Mouse (Mus musculus) urinary bladder, postnatal 25 days (tissue): ENCODE results near the gene Mmp11.

Source experiments
- DNase-seq: peaks from one replicate; pipeline ENCODE4 v3.0.0; 2022; ENCODE audit warnings: low spot score

Mmp11 gene

DNA sequence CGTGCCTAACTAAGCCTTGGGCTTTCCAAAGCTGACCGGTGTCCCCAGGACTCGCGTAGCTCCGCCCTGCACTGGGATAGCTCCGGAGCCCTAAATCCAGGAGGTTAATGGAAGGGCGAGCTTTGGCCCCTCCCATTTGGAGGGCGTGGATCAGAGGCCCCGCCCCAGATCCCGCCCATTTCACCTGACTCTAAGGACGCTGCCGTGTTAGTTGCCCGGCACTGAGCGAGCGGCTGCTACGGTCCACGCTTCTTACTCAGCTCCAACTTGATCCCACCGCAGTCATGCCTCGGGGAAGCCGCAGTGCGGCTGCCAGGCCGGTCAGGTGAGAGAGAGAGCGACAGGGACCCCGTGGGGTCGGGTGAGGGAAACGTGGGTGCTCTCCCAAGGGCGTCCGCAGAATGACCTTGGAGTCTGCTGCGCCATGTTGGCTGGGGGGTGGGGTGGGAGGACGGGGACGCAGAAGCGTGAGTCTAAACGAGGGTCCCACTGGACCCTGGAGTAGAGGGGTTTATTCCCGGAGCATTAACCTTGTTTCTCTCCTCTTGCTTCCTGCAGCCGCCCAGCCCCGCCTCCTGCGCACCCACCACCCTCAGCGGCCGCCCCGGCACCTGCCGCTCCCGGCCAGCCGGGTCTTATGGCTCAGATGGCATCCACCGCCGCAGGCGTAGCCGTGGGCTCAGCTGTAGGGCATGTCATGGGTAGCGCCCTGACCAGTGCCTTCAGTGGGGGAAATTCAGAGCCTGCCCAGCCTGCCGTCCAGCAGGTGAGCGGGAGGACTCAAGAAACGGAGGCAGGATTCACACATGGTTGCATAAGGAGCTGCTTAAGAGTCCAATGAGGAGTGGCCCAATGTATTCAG, at the start of gene Mmp11:
Gene Mmp11 (minus strand): TSS at position 817 of the 862 bp plus-strand sequence.
- peak; percentile 49 for DNase-seq

- no peak for DNase-seq
These were observed 43.1 kb upstream of the Mmp11 start for GRCm38 (mm10) chr10:75979432-75979831.

- DNase-seq: no peak
These were observed 42.5 kb upstream of the Mmp11 start for GRCm38 (mm10) chr10:75978835-75979157.

- no peak for DNase-seq
These were observed 42.0 kb upstream of the Mmp11 start for GRCm38 (mm10) chr10:75978119-75978834.

DNA sequence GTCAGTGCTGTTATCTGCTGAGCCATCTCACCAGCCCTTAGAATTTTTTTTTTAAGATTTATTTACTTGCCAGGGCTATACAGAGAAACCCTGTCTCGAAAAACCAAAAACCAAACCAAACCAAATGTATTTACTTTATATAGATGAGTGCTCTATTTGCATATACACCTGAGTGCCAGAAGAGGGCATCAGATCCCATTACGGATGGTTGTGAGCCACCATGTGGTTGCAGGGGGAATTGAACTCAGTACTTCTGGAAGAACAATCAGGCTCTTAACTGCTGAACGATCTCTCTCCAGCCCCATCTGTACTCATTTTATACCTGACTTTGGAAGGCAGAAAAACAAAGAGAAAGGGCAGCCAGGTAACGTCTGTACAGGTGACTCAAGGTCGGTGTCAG, 38.9 kb upstream of the Mmp11 start:
- no peak for DNase-seq

GRCm38 (mm10) chr10:75973846-75974245, 37.5 kb upstream of the Mmp11 start:
- no peak for DNase-seq

DNA sequence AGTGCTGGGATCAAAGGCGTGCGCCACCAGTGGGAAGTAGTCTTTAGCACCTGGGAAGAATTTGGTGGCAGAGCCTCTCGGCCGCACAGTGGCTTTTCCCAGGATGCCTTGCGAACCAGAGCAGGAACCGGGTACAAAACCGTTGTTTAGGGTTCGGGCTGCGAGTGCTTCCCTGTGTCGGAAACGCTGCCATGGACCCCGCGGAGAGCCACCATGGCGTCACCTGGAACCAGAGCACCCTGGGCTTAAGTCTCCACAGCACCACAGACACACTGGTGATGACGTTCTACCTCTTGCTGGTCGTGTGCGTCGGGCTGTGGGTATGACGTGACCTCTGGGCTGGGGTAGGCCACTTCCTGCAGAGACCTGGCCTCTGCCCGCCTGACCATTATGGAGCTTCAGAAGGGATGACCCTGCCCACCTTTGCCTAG, 18.1 kb upstream of the Mmp11 start, which contains the start of gene Gm5134:
Gene Gm5134 (plus strand): TSS at position 134 of the 431 bp plus-strand sequence.
- DNase-seq: no peak

DNA sequence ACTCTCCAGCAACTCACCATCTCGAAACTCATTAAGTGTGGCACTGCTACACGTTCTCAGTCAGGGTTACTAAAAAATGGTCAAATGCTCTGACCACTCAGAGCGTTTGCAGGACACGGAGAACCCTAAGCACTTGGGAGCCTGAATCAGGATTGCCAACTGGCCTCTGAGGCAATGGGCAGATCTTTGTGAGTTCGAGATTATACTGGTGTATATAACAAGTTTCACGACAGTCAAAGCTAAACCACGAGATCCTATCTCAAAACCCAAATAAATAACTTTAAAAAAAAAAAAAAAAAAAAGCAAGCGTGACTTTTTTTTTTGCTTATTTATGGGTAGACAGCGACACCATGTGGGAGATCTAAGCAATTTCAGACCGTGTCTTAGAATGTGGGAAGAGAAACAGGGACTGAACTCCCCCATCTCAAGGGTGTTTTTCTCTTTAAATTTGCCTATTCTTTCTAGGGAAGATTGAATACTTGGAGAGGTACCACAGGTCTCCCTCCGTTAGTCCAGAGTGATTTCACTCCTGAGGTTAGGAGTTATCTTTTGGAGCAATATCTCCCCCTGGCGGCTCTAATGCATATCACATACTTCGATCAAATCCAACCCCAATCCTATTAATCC, 15.2 kb upstream of the Mmp11 start:
- peak; percentile 36 for DNase-seq

DNA sequence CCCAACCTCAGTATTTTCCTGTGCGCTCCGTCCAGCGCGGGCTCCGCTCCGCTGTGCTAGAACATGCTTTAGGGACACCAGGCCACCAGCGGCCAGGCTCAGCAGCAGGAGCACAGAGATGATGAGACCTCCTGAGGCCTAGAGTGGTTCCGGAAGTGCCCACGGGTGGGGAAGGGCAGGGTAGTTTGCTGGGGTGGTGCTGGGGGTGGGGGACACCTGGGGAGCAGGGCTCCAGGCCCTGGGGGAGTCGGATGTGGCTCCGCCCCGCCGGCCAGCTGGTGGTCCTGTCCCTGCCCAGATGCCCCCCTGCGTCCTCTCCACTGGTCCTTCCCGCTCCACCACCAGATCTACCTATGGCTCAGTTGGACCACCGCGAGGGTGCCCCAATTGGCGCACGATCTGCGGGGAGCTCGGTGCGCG, 14.5 kb upstream of the Mmp11 start:
- DNase-seq: no peak

- DNase-seq: no peak
These were observed 13.1 kb upstream of the Mmp11 start for GRCm38 (mm10) chr10:75949053-75950045.

DNA sequence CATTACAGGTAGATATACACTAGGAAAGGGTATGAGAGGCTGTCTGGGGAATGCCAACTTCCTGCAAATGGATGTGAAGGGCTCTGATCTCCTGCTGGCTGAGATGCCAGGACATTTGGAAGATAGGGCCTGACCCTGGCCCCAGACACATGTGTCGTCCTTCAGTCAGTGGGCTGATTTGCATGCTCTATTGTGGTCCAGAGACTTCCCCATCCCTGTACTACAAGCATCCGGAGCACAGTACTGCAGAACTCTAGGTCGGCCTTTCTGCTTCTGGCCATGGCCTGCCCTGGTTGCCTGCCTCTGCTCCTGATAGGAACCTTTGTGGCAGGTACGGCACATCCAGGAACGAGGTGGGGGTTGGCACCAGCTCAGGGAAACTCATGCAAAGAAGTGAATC, 11.8 kb upstream of the Mmp11 start:
- DNase-seq: no peak

- no peak for DNase-seq
These were observed 9.6 kb upstream of the Mmp11 start for GRCm38 (mm10) chr10:75945896-75946295.

GRCm38 (mm10) chr10:75945213-75945612, 8.9 kb upstream of the Mmp11 start:
- DNase-seq: no peak

- no peak for DNase-seq
These were observed 7.9 kb upstream of the Mmp11 start for GRCm38 (mm10) chr10:75944066-75944772.

DNA sequence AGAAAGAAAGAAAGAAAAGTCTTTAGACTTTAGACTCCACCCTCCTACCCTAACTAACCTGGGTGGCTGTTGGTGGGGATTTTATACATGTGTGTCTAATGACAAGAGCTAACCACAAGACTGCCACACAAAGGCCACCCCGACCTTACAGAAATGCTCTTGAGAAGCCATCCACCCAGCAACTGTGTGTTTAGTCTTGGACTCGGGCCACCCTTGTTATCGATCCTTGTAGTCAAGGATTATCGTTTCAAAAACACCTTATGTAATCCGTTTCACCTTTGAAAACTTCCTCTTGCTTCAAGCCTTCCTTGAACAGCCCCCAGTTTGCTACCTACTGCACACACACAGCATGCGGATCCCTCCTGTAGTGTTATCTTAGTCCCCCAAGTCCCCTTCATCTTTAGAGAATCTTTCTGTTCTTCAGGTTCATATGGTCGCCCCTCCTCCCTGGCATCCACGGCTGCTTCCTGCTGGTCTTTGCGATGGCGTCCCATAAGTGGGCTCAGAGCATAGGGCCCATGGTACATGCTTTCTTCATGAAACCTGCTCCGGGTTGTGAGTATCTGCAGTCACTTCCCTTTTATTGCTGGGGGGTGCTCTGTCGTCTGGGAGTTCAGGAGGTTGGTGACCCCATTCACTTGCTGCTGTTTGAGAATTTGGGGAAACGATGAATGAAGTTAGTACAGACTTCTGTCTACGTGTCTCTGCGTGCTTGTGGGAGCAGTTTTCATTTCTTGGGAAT, 6.6 kb upstream of the Mmp11 start, which contains the start of gene Vpreb3:
Gene Vpreb3 (plus strand): TSS at position 322 of the 742 bp plus-strand sequence.
- no peak for DNase-seq

GRCm38 (mm10) chr10:75941042-75941824, 4.9 kb upstream of the Mmp11 start:
- no peak for DNase-seq

DNA sequence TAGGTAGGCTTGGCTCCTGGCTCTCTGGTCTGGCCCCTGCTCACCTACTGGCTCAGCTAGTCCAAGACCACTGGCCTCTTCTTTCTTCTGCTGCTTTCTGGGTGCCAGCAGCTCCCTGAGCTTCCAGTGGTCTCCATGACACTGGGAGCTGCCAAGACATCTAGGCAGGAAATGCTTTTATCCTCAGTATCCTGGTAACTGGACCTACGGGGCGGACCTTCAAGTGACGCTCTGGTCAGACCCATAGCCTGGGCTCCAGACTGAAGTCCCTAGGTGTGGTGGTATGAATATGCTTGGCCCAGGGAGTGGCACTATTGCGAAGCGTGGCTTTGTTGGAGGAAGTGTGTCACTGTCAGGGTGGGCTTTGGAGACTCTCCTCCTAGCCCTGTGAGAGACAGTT, 4.2 kb upstream of the Mmp11 start, which contains the start of gene Gm867:
Gene Gm867 (minus strand): TSS at position 153 of the 400 bp plus-strand sequence.
- no peak for DNase-seq

DNA sequence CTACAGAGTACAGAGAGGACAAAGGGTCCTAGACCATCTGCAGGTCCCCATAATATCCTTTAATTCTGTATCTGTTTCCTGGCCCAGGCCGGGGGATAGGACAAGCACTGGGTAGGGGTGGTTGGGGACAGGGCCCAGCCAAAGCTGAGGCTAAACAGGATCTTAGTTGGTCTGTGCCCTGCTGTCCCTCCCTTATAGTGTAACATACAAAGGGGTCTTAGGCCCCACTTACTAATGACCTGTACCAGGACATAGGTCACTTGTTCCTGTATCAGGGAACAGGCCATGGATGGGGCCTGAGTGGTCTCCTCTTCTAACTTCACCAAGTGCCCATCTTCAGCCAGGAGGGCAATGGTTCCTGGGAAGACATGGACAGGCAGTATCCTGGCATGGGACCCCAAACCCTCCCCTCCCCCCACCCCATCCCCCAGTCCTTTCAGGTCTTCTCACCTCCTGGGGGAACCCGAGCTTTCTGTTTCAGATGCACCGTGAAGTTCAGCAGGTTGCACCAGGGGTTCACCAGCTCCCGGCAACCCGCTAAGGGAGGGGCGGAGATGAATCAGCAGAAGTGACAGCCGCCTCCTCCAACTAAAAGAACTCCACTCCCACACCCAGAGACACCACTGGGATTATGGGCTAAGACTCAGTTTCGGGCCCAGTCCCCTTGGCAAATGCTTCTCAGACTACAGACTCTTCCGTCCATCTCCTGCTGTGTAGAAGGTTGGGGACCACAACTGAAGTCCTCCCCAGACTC, 3.4 kb upstream of the Mmp11 start:
- DNase-seq: no peak
